Mouse (Mus musculus): ENCODE data around the gene Zmiz1. TPM values are rescaled to one million over a fixed set of nuclear protein-coding genes. Genes with fewer than 3 reads are reported as not detected.

Zmiz1 gene
- polyA plus RNA-seq, 1 experiment: 27.3 TPM

GRCm38 (mm10) chr14:25567837-25568236 lies 108.9 kb downstream of the Zmiz1 start:
- peaks cover 35% of the 10 kb centered on the region for H3K36me3 ChIP-seq (ENCODE audit: control insufficient read depth, insufficient read depth)
- no peak for TF ChIP-seq CTCF (IDR thresholded peaks at IDR 0.05; ENCODE audit: control insufficient read depth, insufficient read depth, insufficient read length)
- no peaks in the 10 kb centered on the region for H3K27me3 ChIP-seq (ENCODE audit: control insufficient read depth, insufficient read depth, insufficient read length)
- H3K79me2 ChIP-seq (ENCODE audit: control insufficient read depth, insufficient read depth): peaks cover 59% of the 10 kb centered on the region
- no peak overlapping the region for H3K4me3 ChIP-seq (ENCODE audit: insufficient read depth, poor library complexity, severe bottlenecking)
- H3ac ChIP-seq (ENCODE audit: control insufficient read depth, insufficient read length, low read depth): no peak overlapping the region
- H3K79me3 ChIP-seq (ENCODE audit: low read depth): peaks cover 15% of the 10 kb centered on the region

DNA sequence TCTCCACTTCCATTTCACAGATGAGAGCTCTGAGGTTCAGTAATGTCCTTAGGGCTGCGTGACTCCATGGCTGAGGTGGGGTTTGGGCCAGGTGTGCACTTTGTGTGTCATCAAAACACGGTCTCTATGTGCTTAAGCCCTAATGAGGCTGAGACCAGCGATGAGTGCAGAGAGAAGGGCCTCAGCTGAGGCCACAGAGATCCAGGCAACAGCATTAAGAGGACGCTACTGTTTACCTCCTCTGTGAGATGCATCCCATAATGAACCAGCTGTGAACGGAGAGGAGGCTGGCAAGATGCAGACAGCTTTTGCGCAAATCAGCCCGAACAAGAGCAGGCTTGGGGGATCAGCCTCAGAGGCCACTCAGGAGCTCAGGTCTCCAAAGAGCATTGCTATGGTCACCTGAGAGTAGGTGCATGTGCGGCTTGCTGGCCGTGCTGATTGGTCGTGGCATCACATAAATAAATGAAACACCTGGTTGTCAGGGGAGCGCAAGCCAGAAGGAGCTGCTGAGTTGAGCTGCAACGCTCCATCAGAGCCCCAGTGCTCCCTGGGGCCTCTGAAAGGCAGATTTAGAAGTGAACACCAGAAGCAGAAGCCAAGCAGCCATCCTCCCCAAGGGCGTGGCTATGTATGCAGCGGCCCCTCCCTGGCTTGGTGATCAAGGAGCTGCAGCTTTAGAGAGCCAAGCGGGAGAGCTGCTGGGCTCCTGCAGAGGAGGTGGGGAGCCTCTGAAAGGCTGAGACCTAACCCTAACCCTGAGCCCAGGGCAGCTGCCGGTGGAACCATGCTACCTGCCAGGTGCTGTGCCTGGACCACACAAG lies 115.3 kb downstream of the Zmiz1 start:
- TF ChIP-seq FOSL1 (IDR thresholded peaks at IDR 0.05; ENCODE audit: insufficient read depth, low read length, poor library complexity, severe bottlenecking) (no peak), CTCF (IDR thresholded peaks at IDR 0.05; ENCODE audit: control insufficient read depth, insufficient read depth, insufficient read length) (no peak), CEBPB (IDR thresholded peaks at IDR 0.05; ENCODE audit: low read depth) (no peak), MYOD1 (IDR thresholded peaks at IDR 0.05; ENCODE audit: control insufficient read depth, insufficient read length, low read depth) (no peak), MYOG (IDR thresholded peaks at IDR 0.05; ENCODE audit: control insufficient read depth, extremely low read depth, insufficient read length) (no peak), MAX (IDR thresholded peaks at IDR 0.05) (no peak), USF1 (IDR thresholded peaks at IDR 0.05; ENCODE audit: low read depth) (no peak)
- Histone ChIP-seq H3K4me3 (ENCODE audit: insufficient read depth, poor library complexity, severe bottlenecking) (no peak overlapping the region), H3K36me3 (ENCODE audit: control insufficient read depth, insufficient read depth) (peaks cover 47% of the 10 kb centered on the region), H3K79me2 (ENCODE audit: control insufficient read depth, insufficient read depth) (peaks cover 14% of the 10 kb centered on the region), H3K27me3 (ENCODE audit: control insufficient read depth, insufficient read depth, insufficient read length) (no peaks in the 10 kb centered on the region), H3K79me3 (ENCODE audit: low read depth) (no peaks in the 10 kb centered on the region), H3ac (ENCODE audit: control insufficient read depth, insufficient read length, low read depth) (no peak overlapping the region)

DNA sequence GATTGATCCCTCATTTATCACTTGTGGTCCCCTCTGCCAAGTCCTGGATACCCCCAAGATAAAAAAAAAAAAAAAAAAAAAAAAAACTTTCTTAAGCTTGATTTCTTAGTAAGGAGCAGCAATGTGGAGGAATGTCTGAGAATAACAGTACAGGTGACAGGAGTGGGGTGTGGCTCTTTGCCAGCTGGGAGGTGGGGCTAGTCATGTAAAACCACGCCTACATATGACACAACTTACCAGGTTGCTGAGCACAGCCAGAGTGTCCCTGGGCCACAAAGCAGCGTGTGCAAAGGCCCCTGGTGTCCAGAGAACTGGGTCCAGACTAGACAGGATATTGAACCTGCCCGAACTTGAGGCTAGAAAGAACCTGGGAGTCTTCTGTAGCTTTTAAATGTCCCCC lies 117.7 kb downstream of the Zmiz1 start:
- TF ChIP-seq MYOD1 (IDR thresholded peaks at IDR 0.05; ENCODE audit: control insufficient read depth, insufficient read length, low read depth): no peak
- no peak for TF ChIP-seq MAX (IDR thresholded peaks at IDR 0.05)
- no peak for TF ChIP-seq FOSL1 (IDR thresholded peaks at IDR 0.05; ENCODE audit: insufficient read depth, low read length, poor library complexity, severe bottlenecking)
- Histone ChIP-seq H3K27me3 (ENCODE audit: control insufficient read depth, insufficient read depth, insufficient read length) (no peaks in the 10 kb centered on the region), H3K79me3 (ENCODE audit: low read depth) (no peaks in the 10 kb centered on the region), H3K79me2 (ENCODE audit: control insufficient read depth, insufficient read depth) (no peaks in the 10 kb centered on the region), H3ac (ENCODE audit: control insufficient read depth, insufficient read length, low read depth) (no peak overlapping the region), H3K4me3 (ENCODE audit: insufficient read depth, poor library complexity, severe bottlenecking) (no peak overlapping the region), H3K36me3 (ENCODE audit: control insufficient read depth, insufficient read depth) (peaks cover 61% of the 10 kb centered on the region)

GRCm38 (mm10) chr14:25577431-25577830 lies 118.4 kb downstream of the Zmiz1 start:
- no peak overlapping the region for H3ac ChIP-seq (ENCODE audit: control insufficient read depth, insufficient read length, low read depth)
- no peak for TF ChIP-seq FOSL1 (IDR thresholded peaks at IDR 0.05; ENCODE audit: insufficient read depth, low read length, poor library complexity, severe bottlenecking)
- TF ChIP-seq CEBPB (IDR thresholded peaks at IDR 0.05; ENCODE audit: low read depth): no peak
- no peak for TF ChIP-seq USF1 (IDR thresholded peaks at IDR 0.05; ENCODE audit: low read depth)
- TF ChIP-seq MAX (IDR thresholded peaks at IDR 0.05): no peak
- TF ChIP-seq MYOD1 (IDR thresholded peaks at IDR 0.05; ENCODE audit: control insufficient read depth, insufficient read length, low read depth): no peak
- no peak for TF ChIP-seq MYOG (IDR thresholded peaks at IDR 0.05; ENCODE audit: control insufficient read depth, extremely low read depth, insufficient read length)
- TF ChIP-seq CTCF (IDR thresholded peaks at IDR 0.05; ENCODE audit: control insufficient read depth, insufficient read depth, insufficient read length): no peak
- peaks cover 62% of the 10 kb centered on the region for H3K36me3 ChIP-seq (ENCODE audit: control insufficient read depth, insufficient read depth)
- no peaks in the 10 kb centered on the region for H3K79me2 ChIP-seq (ENCODE audit: control insufficient read depth, insufficient read depth)
- H3K27me3 ChIP-seq (ENCODE audit: control insufficient read depth, insufficient read depth, insufficient read length): no peaks in the 10 kb centered on the region
- no peaks in the 10 kb centered on the region for H3K79me3 ChIP-seq (ENCODE audit: low read depth)
- no peak overlapping the region for H3K4me3 ChIP-seq (ENCODE audit: insufficient read depth, poor library complexity, severe bottlenecking)

GRCm38 (mm10) chr14:25579597-25579996 lies 120.6 kb downstream of the Zmiz1 start:
- TF ChIP-seq USF1 (IDR thresholded peaks at IDR 0.05; ENCODE audit: low read depth): no peak
- no peak for TF ChIP-seq FOSL1 (IDR thresholded peaks at IDR 0.05; ENCODE audit: insufficient read depth, low read length, poor library complexity, severe bottlenecking)
- no peak for TF ChIP-seq CTCF (IDR thresholded peaks at IDR 0.05; ENCODE audit: control insufficient read depth, insufficient read depth, insufficient read length)
- TF ChIP-seq MAX (IDR thresholded peaks at IDR 0.05): no peak
- no peak for TF ChIP-seq MYOD1 (IDR thresholded peaks at IDR 0.05; ENCODE audit: control insufficient read depth, insufficient read length, low read depth)
- TF ChIP-seq CEBPB (IDR thresholded peaks at IDR 0.05; ENCODE audit: low read depth): no peak
- TF ChIP-seq MYOG (IDR thresholded peaks at IDR 0.05; ENCODE audit: control insufficient read depth, extremely low read depth, insufficient read length): no peak
- no peaks in the 10 kb centered on the region for H3K79me3 ChIP-seq (ENCODE audit: low read depth)
- no peaks in the 10 kb centered on the region for H3K79me2 ChIP-seq (ENCODE audit: control insufficient read depth, insufficient read depth)
- no peak overlapping the region for H3K4me3 ChIP-seq (ENCODE audit: insufficient read depth, poor library complexity, severe bottlenecking)
- H3ac ChIP-seq (ENCODE audit: control insufficient read depth, insufficient read length, low read depth): no peak overlapping the region
- no peaks in the 10 kb centered on the region for H3K27me3 ChIP-seq (ENCODE audit: control insufficient read depth, insufficient read depth, insufficient read length)
- H3K36me3 ChIP-seq (ENCODE audit: control insufficient read depth, insufficient read depth): peaks cover 70% of the 10 kb centered on the region

- no peak overlapping the region for H3ac ChIP-seq (ENCODE audit: control insufficient read depth, insufficient read length, low read depth)
- H3K79me3 ChIP-seq (ENCODE audit: low read depth): no peaks in the 10 kb centered on the region
- TF ChIP-seq FOSL1 (IDR thresholded peaks at IDR 0.05; ENCODE audit: insufficient read depth, low read length, poor library complexity, severe bottlenecking) (no peak), MAX (IDR thresholded peaks at IDR 0.05) (no peak), CTCF (IDR thresholded peaks at IDR 0.05; ENCODE audit: control insufficient read depth, insufficient read depth, insufficient read length) (no peak), MYOD1 (IDR thresholded peaks at IDR 0.05; ENCODE audit: control insufficient read depth, insufficient read length, low read depth) (no peak), CEBPB (IDR thresholded peaks at IDR 0.05; ENCODE audit: low read depth) (no peak), MYOG (IDR thresholded peaks at IDR 0.05; ENCODE audit: control insufficient read depth, extremely low read depth, insufficient read length) (no peak), USF1 (IDR thresholded peaks at IDR 0.05; ENCODE audit: low read depth) (no peak)
- no peaks in the 10 kb centered on the region for H3K27me3 ChIP-seq (ENCODE audit: control insufficient read depth, insufficient read depth, insufficient read length)
- H3K79me2 ChIP-seq (ENCODE audit: control insufficient read depth, insufficient read depth): no peaks in the 10 kb centered on the region
- no peak overlapping the region for H3K4me3 ChIP-seq (ENCODE audit: insufficient read depth, poor library complexity, severe bottlenecking)
- peaks cover 75% of the 10 kb centered on the region for H3K36me3 ChIP-seq (ENCODE audit: control insufficient read depth, insufficient read depth)
Observed at GRCm38 (mm10) chr14:25580397-25580796, 121.4 kb downstream of the Zmiz1 start.

Data from C2C12 (cell line).